Mouse (Mus musculus) heart, adult 2 months (tissue): ENCODE results near the gene Trdmt1.
"Not testable (repeated sequence)": the region's sequence is repeated elsewhere in the genome, so short reads cannot be mapped to it uniquely, and the experiment has no call there.

Experiments used
- CTCF ChIP-seq: fragments of 200-600 bp; IDR thresholded peaks from 2 replicates; pipeline ENCODE4 v1.8.1; 2022; ENCODE audit warnings: antibody characterized with exemption, mild to moderate bottlenecking, moderate library complexity
- EP300 ChIP-seq: fragments of 200-500 bp; IDR thresholded peaks from 2 replicates; pipeline ENCODE4 v1.6.1; 2011; ENCODE audit warnings: low read depth, low read length, control low read depth; ENCODE audit not compliant: insufficient read depth
- POLR2A ChIP-seq: fragments of 200-500 bp; IDR thresholded peaks from 2 replicates; pipeline ENCODE4 v1.6.1; 2011; ENCODE audit warnings: mild to moderate bottlenecking, low read depth, low read length, control low read depth; ENCODE audit not compliant: insufficient read depth

DNA sequence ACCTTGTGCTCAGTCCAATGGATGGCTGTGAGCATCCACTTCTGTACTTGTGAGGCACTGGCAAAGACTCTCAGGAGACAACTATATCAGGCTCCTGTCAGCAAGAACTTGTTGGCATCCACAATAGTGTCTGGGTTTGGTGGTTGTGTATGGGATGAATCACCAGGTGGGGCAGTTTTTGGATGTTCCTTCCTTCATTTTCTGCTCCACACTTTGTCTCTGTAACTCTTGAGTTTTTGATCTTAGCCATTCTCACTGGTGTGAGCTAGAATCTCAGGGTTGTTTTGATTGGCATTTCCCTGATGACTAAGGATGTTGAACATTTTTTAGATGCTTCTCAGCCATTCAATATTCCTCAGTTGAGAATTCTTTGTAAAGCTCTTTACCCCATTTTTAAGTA lies 39.3 kb upstream of the Trdmt1 start:
- TF ChIP-seq CTCF, POLR2A, EP300: not testable (repeated sequence)
